Mouse (Mus musculus) ZHBTc4 (cell line): ENCODE results near the gene Unc45b.

Experiments used
- DNase-seq: peaks from one replicate; pipeline ENCODE4 v3.0.0-alpha.2; 2011; ENCODE audit warnings: low read depth, low spot score

The Unc45b gene

DNA sequence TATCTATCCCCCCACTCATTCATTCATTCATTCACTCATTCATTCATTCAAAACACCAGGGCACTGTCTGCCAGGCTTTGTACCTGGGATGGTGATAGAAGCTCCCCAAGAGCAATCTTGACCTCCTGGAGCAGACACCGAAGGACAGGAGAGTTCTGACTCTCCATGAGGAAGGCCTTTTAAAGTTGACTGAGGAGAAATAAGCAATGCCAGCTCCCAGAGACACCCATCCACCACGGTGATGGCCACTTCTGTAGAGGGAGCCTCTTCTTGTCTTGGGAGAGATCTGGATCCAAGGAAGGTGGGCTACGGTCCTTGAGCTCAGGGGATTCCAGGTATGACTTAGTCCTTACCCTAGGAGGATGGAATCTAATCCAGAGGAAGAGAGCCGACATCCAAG, at the start of gene Unc45b:
Unc45b (plus strand) TSS at position 301 of the 400 bp plus-strand sequence.
- DNase-seq, result no peak

DNA sequence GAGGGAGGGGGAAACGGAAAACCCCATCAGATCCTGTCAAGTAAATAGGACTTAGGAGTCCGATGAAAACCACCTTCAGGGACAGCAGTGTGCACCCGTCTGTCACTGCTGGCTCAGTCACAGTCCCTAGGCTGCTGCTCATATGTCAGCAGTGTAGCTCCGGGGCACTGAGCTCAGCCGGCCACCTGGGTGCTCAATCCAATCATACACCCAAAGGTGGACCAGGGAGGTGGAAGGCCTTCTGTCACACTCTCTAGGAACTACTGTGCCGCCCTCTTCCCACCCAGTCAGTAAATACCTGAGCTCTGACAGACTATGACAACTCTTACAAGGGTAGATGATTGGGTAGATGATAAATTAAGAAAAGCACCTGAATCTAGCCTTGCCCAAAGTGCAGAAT, 49.6 kb upstream of the Unc45b start:
- DNase-seq, result no peak

DNA sequence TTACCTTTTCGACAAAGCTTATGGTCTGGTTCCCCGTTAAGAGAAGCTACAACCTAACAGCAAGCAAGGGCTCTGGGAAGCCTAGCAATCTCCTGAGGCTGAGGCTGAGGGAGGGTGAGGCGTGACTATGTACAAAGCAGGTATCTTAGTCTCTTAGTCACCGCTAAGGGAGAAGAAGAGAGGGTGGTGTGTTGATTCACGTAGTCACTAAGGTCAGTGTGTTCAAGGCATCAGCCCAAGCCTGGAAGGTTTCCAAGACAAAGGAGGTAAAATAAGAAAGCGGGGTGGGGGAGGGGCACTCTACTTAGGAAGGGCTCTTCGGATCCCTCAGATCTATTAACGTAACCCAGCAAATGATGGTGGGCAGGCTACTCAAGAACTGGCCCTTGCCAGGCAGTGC, 48.8 kb upstream of the Unc45b start:
- no peak for DNase-seq

DNA sequence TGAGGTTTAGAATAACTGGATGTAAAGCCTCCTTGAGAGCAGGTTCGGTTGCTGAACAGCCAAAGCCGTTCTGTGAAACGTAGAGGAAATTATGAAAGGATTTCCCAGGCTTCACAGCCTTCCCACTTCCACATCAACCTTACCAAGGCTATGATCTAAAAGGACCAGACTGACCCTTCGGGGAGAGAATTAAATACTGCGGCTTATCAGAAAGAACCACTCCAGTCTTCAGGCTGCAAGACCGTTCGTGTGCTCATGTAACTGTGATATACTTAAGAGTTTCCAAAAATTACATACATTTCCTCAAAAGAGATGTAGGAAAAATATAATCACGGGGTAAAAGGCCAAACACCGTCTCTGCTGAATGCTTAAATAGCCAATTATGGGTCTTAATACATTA, 47.7 kb upstream of the Unc45b start:
- DNase-seq, result no peak

DNA sequence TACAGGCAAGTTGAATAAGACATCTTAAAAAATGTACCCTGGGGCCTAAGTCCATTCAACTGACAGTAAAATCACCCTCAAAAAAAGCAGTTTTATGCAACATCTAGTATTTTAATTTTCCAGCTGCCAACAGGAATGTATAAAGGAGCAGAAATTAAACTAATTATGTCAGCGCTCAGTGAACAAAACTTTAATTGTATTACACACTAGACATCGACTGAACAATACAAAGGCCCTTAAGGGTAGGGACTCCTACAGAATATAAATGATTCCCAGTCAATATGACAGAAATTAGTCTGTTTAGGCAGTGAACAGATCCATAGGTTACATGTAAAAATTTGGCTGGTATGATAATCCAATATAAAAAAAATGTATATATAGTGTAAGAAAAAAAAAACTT, 47.3 kb upstream of the Unc45b start:
- DNase-seq, result no peak

DNA sequence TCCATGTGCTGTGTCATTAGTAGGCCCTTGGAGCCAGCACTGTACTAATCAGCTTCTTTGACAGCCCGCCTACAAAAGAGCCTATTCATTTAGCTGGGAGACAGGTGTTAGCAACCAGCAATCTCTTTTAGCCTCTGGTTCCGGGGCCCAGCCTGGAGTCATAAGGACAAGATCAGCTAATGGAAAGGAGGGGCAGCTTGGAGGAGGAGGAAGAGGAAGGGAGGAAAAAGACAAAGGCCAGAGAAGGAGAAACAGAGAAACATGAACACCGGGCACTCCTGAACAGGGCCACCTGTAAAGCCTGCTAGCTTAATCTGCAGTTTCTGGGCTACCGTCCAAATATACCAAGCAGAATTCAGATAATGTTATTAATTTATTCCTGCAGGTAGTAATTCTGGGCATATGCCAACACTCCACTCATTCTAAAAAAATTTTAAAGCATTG, 46.8 kb upstream of the Unc45b start:
- DNase-seq, result no peak

DNA sequence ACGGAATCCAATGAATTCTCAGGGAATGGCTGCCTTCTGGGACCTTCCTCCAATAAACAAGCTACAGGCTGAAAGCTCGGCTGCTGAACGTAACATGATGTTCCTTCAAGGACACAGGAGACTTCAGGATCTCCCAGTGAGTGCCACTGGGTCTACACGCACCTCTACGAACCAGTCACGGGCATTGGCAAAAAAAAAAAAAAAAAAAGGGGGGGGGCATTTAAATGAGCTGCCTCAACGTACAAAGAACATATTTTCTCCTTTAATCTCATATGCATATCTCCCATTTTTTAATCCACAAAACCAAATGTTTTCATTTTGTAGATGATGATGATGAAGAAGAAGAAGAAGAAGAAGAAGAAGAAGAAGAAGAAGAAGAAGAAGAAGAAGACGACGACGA, 44.4 kb upstream of the Unc45b start:
- DNase-seq, result no peak

DNA sequence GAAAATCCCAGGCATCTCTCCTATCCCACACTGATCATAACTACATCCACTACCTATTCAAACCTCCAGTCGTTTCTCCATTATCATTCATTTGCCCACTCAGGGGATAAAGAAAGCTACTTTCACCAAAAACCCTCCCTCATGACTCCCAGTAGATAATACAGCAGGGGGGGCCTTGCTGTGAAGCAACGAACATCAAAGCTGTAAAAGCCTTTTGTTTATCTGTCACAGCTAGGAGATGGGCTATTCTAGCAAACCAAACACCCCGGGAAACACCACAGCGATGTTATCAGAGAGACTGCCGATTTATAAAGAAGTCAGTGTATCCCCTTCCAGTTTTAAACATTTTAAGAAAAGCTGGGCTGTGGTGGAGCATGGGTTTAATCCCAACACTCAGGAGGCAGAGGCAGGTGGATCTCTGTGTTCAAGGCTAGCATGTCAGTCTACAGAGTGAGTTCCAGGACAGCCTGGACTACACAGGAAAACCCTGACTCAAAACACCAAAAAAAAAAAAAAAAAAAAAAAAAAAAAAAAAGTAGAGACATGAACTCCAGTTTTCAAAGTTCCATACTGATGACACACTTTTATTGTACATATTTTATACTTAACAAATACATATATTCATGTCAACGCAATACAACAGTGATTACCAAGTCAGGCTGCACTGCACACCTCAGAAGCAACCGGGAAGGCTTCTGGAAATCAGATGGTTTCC, 43.3 kb upstream of the Unc45b start:
- peak; percentile 51 for DNase-seq

DNA sequence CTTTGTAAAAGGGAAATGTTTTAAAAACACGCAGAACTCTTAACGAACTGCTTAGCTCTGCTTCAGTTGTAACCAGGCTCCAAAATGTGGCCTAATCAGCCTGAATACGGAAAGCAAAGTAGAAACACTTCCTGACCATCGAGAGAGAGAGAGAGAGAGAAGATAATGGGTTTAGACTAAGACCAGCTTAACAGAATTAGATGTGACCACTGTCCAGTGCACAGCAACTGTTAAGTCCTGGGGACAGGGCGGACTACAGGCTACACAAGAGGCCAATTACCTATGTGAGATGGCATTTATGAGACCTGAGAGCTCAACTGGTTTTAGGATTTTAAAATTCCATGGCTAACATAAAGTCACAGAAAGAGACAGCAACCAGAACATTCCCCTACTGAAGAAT, 42.4 kb upstream of the Unc45b start:
- DNase-seq, result no peak

DNA sequence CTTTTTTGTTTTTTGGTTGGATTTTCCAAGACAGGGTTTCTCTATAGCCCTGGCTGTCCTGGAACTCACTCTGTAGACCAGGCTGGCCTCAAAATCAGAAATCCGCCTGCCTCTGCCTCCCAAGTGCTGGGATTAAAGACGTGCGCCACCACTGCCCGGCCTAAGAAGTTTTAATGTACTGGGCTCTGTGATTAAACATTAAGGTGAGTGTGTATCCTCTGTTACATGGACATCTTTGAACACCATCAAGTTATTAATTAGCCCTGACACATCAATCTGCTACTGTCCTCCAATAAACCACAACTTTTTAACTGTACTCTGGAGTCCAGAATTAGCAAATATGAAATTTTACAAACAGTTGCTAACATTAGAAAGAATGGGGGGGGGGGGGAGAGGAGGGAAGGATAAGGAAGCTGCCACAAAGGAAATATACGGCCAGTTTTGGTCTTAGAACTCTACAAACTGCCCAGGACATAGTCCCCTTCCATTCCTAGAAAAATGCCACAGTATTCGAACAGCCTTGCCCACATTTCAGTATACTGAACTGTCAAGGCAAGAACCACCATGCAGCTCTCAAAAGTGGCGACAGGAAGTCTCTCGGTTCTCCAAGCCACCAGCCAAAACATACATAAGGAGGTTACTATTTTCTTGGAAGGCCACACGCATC, 40.7 kb upstream of the Unc45b start:
- DNase-seq, result no peak

DNA sequence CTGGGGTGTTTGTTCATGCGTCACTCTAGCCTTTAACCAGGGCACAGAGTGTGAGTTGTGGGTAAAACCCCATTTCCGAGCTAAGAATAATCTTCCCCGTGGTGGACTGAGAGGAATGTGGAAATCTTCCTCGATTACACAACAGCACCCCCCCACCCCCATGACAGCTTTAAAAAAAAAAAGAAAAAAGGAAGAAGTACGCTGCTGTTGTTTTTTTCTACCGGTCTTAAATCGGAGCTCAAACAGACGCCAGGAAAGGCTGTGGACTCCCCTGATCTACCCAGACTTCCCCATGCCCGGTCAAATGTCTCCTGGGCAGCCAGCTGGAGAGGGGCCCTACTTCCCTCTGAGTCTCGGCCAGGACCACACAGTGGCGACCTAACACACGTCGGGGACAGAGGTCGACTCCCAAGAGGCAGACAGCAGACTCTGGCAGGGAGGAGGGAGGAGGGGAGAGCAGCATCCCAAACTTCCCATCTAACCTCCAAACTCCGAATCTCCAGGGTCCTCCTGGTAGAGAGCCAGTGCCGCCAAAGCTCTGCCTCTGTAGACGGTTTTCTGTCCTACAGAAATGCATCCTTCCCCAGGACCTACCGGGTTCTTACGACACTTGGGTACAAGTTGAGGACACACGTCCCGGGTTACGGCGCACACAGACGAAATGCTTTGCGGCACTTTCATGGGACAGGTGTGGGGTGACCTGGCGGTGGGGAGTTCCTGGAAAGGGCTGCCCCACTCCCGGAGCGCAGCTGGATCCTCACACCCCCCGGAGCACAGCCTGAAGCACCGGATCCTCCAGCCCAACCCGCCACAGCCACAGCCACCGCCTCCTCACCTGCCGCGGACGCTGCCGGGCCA, 39.9 kb upstream of the Unc45b start:
- DNase-seq, result peak; percentile 88

DNA sequence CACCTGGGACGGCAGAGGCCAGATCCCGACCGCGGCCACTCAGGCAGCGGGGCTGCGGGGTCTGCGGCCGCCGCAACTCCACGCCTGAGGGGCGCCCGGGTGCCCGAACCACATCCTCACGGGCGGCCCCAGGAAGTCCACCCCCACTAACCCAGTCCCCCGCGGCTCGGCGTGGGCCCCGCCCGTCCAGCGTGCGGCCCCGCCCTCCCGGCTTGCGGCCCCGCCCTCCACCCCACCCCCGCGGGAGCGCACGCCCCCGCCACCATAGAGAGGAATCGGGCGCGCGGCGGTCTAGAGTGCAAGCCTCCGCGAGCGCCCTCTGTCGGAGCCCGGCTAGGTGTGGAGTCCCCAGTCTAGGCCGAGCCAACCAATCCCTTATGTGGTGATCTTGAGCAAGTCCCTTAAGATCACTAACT, 39.3 kb upstream of the Unc45b start, which contains the start of gene Rffl:
Rffl (minus strand) TSS at position 180 of the 416 bp plus-strand sequence.
- DNase-seq, result peak; percentile 97

DNA sequence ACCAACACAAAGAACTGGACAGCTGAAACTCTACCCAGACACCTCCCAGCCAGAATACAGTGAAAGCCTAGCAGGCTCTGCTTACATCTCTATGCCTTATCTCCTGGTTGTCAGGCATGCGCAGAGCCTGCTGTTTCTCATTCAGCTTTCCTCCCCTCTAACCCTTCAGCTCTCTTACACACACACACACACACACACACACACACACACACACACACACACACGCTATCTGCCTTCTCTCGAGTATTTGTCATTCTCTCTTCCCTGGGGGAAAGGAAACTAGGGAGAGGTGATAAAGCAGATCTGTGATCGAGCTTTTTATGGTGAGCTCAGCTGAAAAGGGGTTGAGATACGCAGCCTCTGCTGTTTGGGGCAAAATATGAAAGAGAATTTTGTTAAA, 35.4 kb upstream of the Unc45b start:
- DNase-seq, result no peak

DNA sequence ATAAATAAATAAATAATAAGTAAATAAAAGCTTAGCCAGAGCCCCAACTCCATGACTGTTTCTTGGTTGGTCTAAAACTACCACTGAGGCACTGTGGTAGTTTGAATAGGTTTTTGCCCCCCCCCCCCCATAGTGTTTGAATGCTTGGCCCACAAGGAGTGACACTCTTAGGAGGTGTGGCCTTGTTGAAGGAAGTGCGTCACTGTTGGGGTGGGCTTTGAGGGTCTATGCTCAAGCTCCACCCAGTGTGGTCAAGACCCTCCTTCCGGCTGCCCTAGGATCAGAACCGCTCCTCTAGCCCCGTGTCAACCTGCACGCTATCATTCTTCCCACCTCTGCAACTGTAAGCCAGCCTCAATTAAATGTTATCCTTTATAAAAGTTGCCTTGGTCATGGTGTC, 34.7 kb upstream of the Unc45b start:
- peak; percentile 43 for DNase-seq

DNA sequence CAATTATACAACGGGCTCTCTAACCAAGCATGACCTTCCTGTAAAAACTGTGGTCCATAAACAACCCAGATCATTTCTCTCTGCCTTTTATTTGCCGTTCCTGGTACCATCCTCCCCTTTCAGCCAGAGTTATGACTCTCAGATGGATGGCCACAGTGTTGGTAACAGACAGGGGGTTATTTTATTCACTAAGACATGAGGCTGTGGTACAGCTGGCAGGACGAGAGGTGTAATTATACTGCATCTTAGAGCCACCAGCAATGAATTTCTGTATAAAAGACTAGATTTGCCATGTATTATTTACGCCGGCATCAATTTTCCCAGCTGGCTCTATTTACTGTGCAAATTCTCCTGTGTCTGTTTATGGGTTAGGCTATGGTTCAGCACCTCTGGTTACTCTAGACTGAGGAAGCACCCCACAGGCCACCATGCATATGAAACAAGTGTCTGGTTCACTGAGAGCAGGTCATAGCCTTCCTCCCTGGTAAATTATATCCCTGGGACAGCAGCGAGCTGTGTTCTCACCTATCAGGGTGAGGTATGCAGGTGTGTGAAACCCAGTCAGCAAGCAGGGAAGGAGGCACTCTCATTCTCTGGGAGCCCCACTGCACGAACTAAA, 32.5 kb upstream of the Unc45b start:
- no peak for DNase-seq

DNA sequence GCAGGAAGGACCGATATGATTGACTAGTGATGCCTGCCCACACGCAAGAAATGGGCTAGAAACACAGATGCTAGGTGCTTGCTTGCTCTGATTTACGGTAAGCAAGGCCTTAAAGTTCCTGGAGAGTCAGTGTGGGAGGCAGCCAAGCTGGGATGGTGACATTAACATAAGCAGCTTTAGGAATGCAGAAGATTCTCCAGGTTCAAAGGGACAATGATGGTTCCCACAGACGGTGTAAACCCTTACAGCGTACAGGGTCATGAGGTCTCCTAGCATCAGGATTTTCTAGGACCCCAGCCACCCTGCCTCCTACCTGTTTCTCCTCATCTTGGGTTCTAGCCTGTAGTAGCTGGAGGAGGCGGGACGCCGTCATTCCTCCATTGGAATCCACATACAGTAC, 27.2 kb upstream of the Unc45b start:
- peak; percentile 59 for DNase-seq

DNA sequence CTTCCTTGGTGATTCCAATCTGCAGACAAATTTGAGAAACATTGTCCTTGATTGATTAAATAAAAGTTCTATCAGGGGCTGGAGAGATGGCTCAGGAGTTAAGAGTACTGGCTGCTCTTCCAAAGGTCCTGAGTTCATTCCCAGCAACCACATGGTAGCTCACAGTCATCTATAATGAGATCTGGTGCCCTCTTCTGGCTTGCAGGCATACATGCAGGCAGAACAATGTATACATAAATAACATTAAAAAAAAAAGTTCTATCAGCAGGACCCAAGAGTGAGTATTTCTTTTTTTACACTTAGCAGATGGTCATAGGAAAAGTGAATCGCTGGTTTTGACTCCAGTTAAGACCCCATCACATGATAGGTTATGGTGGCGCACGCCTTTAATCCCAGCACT, 23.8 kb upstream of the Unc45b start:
- DNase-seq, result peak; percentile 55

DNA sequence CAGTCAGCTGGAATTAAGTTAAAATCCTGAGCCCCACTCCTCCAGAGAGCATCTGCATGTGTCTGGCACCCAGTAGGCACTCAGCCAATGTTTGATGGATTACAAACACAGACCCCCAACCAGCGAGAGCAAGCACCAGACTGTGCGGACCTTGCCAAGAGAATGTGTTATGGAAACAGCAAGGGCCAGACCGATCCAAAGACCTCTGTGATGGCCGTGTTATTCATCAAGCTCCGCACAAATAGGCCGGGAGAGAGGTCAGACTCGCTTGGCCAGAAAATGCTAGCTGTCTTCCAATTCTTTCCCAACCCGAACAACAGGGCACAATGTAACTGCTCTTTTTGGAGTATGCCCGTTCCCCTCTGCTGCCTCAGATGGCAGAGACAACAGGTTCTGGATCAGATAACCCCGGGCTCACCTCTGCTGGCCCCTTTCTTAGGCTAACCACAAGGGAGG, 21.8 kb upstream of the Unc45b start:
- DNase-seq, result no peak

DNA sequence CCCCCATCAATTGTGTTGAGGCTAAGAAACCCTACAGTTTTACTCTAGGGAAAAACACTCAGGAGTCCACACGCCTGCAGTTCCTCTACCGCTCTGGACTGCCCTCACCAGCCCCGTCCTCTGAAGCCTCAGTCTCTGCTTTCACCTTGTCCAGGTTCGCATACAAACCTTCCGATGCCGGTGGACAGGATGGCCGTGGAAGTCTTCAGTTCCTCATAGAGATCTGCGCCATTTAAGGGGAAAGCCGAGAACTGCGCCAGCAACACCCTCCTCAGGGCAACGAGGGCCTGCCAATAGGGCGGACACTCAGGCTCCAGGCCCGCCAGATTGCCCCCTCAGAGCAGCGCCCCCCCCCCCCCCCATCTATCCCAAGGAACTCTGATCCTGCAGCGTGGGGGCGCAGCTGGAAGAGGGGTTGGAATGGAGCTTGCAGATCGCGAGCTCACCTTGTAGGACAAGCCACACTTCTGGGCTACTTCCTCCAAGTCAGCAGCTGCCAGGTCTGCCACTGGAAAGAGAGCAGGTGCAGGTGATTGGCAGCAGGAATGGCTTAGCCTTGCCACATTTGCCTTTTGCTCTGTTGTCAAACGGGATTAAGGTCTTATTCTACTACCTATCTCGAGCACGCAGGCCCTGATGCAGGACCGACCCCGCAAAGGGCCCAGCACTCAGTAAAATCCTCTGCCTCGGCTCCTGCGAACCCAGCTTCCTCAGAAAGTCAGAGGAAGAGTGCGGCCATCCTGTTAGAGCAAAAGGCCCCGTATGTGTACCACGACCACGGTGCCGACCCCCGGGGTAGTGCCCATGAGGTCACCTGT, 20.6 kb upstream of the Unc45b start:
- DNase-seq, result peak; percentile 45

DNA sequence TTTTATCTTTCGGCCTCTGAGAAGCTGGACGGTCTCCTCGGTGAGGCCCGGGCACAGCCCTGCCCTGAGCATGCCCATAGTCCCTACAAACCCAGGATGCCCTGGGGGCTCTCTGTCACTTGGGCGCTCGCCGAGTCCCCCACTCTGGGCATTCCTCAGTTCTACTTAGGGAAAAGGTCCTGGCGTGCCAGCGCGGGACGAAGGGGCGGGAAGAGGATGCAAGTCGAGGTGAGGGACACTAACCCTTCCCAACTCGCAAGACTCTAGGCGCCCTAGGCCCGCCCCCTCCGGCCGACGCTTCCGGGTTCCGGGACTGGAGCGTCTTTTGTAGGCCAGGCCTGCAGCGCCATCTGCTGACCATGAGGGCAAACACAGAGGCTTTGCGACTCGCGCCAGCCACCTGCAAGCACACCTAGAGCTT, 20.0 kb upstream of the Unc45b start, which contains the start of gene Rad51d:
Rad51d (minus strand) TSS at position 273 of the 421 bp plus-strand sequence.
- DNase-seq, result peak; percentile 97

DNA sequence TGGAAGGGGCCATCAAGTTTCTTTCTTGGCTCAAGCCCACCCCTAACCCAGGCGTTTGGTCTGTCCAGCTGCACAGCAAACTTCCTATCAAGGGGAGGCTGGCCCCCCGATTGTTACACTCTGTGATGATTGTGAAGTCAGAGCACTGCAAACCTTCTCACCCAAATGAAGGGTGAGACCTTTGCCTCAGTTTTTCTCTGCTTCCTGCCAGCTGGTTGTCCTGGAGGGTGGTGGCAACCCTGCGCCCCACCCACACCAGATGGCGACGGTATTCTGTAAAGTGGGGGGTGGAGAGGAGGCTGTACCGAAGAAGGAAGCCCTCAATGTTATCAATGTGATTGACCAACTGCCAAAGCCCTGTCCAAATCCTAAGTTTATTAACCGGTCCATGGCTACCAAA, 18.4 kb upstream of the Unc45b start, which contains the start of gene Fndc8:
Fndc8 (plus strand) TSS at position 189 of the 400 bp plus-strand sequence.
- no peak for DNase-seq
